Mouse (Mus musculus) urinary bladder, adult 18-20 months (tissue): ENCODE data around the gene Mier1.
"Not testable (repeated sequence)": the region's sequence is repeated elsewhere in the genome, so short reads cannot be mapped to it uniquely, and the experiment has no call there.

Experiments used
- DNase-seq, 2 experiments: peaks; one replicate each; pipeline ENCODE4 v3.0.0; 2022; ENCODE audit warnings: low spot score in 2 of 2, mixed read lengths in 2 of 2

Gene Mier1

GRCm38 (mm10) chr4:103166198-103166597, 52.0 kb downstream of the Mier1 start:
- DNase-seq: not testable (repeated sequence)

- DNase-seq: no peak
These were observed 57.1 kb downstream of the Mier1 start for GRCm38 (mm10) chr4:103171256-103171655.

- no peak for DNase-seq
These were observed 59.3 kb downstream of the Mier1 start for GRCm38 (mm10) chr4:103173507-103173906.

GRCm38 (mm10) chr4:103174001-103174400, 59.8 kb downstream of the Mier1 start:
- no peak for DNase-seq

GRCm38 (mm10) chr4:103177681-103178080, 63.5 kb downstream of the Mier1 start:
- DNase-seq: no peak

GRCm38 (mm10) chr4:103178635-103179318, 64.6 kb downstream of the Mier1 start:
- no peak for DNase-seq

- no peak for DNase-seq
These were observed 65.4 kb downstream of the Mier1 start for GRCm38 (mm10) chr4:103179581-103179980.

GRCm38 (mm10) chr4:103180300-103180888, 66.2 kb downstream of the Mier1 start:
- DNase-seq: no peak

GRCm38 (mm10) chr4:103188786-103189640, 74.8 kb downstream of the Mier1 start:
- no peak for DNase-seq

GRCm38 (mm10) chr4:103192421-103192820, 78.2 kb downstream of the Mier1 start:
- no peak for DNase-seq

GRCm38 (mm10) chr4:103197401-103197800, 83.2 kb downstream of the Mier1 start:
- no peak for DNase-seq

GRCm38 (mm10) chr4:103199086-103199485, 84.9 kb downstream of the Mier1 start:
- DNase-seq: no peak

GRCm38 (mm10) chr4:103200046-103200445, 85.9 kb downstream of the Mier1 start:
- DNase-seq: no peak

GRCm38 (mm10) chr4:103203646-103204045, 89.5 kb downstream of the Mier1 start:
- no peak for DNase-seq

GRCm38 (mm10) chr4:103208553-103208952, 94.4 kb downstream of the Mier1 start:
- no peak for DNase-seq

- peak in 1 of 2 experiments; percentile 12 for DNase-seq
These were observed 99.8 kb downstream of the Mier1 start for GRCm38 (mm10) chr4:103213859-103214497.

- peak; percentile 44 to 68 for DNase-seq
These were observed 100.3 kb downstream of the Mier1 start for GRCm38 (mm10) chr4:103214498-103214924.
